13 mouse cellular contexts compared by ENCODE assay signal in the genomic region with DNA sequence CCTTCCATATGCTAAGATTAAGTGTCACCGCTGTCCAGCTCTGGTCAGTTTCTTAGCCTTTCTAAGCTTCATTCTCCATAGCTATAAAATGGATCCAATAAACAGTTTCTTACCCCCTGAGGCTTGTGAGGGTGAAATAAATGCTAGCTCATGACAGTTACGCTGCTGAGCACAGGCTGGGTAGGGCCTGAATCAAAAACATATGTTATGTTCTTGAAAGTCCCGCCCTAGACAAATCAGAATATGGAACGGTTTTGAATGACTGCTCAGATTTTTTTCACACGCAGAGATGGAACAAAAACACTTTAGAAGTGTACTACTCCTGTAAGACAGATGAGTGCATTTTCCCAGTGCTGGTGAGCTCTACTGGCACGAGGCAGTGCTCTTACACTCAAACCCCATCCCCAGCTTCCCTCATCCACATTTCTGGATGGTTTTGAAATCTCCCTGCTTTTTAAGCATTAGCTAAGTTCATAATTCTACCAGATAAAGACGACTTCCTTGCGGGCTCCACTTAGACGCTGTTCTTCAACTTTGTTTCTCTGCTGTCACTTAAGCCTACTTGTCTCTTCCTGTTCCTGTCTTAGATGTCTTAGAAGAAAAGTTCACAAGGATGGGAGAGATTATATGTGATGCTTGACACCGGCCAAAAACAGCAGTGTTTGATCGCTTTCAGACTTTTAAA. TPM values are rescaled to one million over a fixed set of nuclear protein-coding genes. Genes with fewer than 3 reads are reported as not detected.
A peak's percentile ranks its signal among the peaks of the same experiment; 100 is the strongest.
DNase-seq lines count a peak whose midpoint lies in the region; ATAC-seq lines count a peak whose summit lies in the region.
"Had no signal": no experiment of that assay in that cellular context is flagged by ENCODE, and none has a peak within 500 bp of the region (broad histone marks: within the 10 kb centered on the region; RNA-seq: fewer than 3 reads in every experiment).

No protein-coding gene starts in this region.

- peaks cover 59% of the 10 kb centered on the region for H3K36me3 ChIP-seq in megakaryocyte, embryonic 14.5 days (replicated peaks; ENCODE audit: low read length)
- H3K36me3 ChIP-seq: intestine, embryonic 15.5 days had no signal

- no peaks in the 10 kb centered on the region for H3K27me3 ChIP-seq in megakaryocyte, embryonic 14.5 days (replicated peaks)
- H3K27me3 ChIP-seq: heart, embryonic 13.5 days; intestine, embryonic 15.5 days; liver, embryonic 12.5 days; lung, embryonic 15.5 days had no signal

- peaks cover 80% of the 10 kb centered on the region for H3K4me1 ChIP-seq in megakaryocyte, embryonic 14.5 days

- H3K9me3 ChIP-seq in megakaryocyte, embryonic 14.5 days = no peaks in the 10 kb centered on the region
- H3K9me3 ChIP-seq: heart, embryonic 13.5 days; intestine, embryonic 15.5 days; liver, embryonic 12.5 days; lung, embryonic 15.5 days had no signal

- peak; percentile 48 for DNase-seq in T-cell, adult 2 months (ENCODE audit: low spot score)
- DNase-seq in cerebellum, adult 11-12 months = no peak
- no peak for DNase-seq in kidney, postnatal 10 days
- DNase-seq: adrenal gland, adult 8-10 months; gastrocnemius, postnatal 25 days had no signal

- H3K4me3 ChIP-seq in megakaryocyte, embryonic 14.5 days (replicated peaks) = peak overlapping the region; percentile 80
- H3K4me3 ChIP-seq: heart, embryonic 13.5 days; intestine, embryonic 15.5 days; liver, embryonic 12.5 days; lung, embryonic 15.5 days had no signal

- ATAC-seq in megakaryocyte, adult 5-6 weeks (ENCODE audit: poor library complexity, severe bottlenecking) = no peak
- peak; percentile 26 for ATAC-seq in CD4-positive, CD25-positive, alpha-beta regulatory T cell, adult 4 months
- ATAC-seq in inflammation-experienced regulatory T-cells, adult 6 months = peak; percentile 27
- ATAC-seq: intestine, embryonic 15.5 days; liver, embryonic 12.5 days had no signal

RNA-seq across cellular contexts. Expression of gene Etnk1, which starts 4.9 kb away (rescaled TPM):
- 3.1 and 12.0 TPM in 2 replicates for polyA plus RNA-seq in megakaryocyte, embryonic 14.5 days (2012; ENCODE audit: insufficient read depth, low replicate concordance)
- total RNA-seq in megakaryocyte, adult 5-6 weeks (2015) = 40.5 and 41.2 TPM in 2 replicates
- 47.6 and 53.7 TPM in 2 replicates for total RNA-seq in megakaryocyte, adult 5-6 weeks (2017)
- 10 to 100 TPM; 24.4 to 38.9 TPM for polyA plus RNA-seq in CD4-positive, CD25-positive, alpha-beta regulatory T cell, adult 4 months (2017; shearing (Covaris generic))
- 10 to 100 TPM; 15.2 to 39.5 (median 37.0) TPM for polyA plus RNA-seq in inflammation-experienced regulatory T-cells, adult 6 months (2017; shearing (Covaris generic))
